Mouse (Mus musculus) granulocyte monocyte progenitor cell, adult 5-6 weeks (primary cell): ENCODE data around the gene Klf6. TPM values are rescaled to one million over a fixed set of nuclear protein-coding genes. Genes with fewer than 3 reads are reported as not detected.

Experiments used
- ATAC-seq: replicated peaks from 2 replicates; pipeline ENCODE4 v1.8.0; 2016; ENCODE audit warnings: mild to moderate bottlenecking, moderate TSS enrichment, inconsistent platforms; ENCODE audit not compliant: poor library complexity, severe bottlenecking
- total RNA-seq, 2 experiments: library from RNA; stranded (forward) in 1 of 2; stranded (reverse) in 1 of 2; fragments of 200-712, 200-1000 nt in 1 of 2; fragments of >200 nt in 1 of 2; fragmentation: Nextera tagmentation in 1 of 2; gene quantifications; 2 replicates each; pipeline ENCODE4 v1.2.3; 2014 to 2017

The Klf6 gene
- total RNA-seq, 2 experiments from 2014 or later: 11.3 to 59.3 TPM

- no peak for ATAC-seq
Observed at GRCm38 (mm10) chr13:5895851-5896250, 34.6 kb downstream of the Klf6 start.

- ATAC-seq: no peak
Observed at GRCm38 (mm10) chr13:5897176-5897959, 36.1 kb downstream of the Klf6 start.

- ATAC-seq: no peak
Observed at GRCm38 (mm10) chr13:5899021-5899420, 37.7 kb downstream of the Klf6 start.

DNA sequence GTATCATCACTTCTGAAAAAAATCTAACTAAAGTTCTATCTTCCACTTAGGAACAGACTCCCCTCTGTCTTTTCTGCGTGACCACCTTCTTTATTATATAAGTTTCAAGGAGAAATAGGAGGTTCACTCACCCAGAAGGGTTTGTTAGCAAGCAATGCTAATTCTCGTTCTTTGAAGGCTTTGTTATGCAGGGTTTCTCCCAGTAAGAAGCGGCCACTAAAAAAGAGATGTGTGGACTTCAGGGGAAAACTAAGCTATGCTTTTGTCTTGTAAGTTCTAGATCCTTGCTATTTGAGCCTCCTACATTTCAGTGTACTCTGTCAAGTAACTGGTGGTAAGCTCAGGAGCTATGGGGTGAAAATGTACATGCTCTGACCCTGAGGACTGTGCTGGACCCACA, 38.4 kb downstream of the Klf6 start:
- ATAC-seq: no peak

DNA sequence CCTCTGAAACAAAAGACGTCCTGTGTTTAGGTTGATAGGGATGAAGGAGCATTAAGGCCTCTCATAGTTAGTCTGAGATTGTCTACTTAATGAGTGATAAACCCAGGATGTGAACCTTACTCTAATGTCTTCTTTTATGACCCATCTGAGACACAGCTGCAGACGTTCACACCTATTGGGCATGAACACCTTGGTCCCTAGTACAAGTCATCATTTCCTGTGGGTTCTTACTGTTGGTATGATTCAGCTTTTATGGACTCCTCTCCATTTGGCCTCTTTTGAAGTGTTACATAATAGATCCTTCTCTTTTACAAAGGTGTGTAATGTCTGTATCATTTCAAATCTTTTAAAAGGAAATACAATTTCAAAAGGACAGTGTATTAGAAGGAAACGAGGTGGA, 51.9 kb downstream of the Klf6 start:
- no peak for ATAC-seq

DNA sequence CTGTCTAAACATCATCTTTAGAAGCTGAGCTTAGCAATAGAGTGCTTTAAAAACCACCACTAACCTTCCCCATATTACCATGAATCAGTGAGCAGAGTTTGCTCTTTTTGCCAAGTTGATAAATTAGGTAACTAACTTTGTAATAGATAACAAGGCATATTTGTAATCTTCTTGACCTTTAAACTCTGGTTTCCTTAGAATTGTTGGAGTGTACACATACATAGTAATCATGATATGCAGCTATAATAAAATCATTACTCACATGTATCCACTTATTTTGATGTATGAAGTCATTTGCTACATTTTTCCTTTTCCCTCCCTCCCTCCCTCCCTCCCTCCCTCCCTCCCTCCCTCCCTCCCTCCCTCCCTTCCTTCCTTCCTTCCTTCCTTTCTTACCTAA, 56.1 kb downstream of the Klf6 start:
- no peak for ATAC-seq

GRCm38 (mm10) chr13:5919966-5920365, 58.7 kb downstream of the Klf6 start:
- ATAC-seq: no peak
